Mouse (Mus musculus) retina, adult 2 months (tissue): ENCODE measurements around the gene Fth1.
"Not testable (repeated sequence)": the region's sequence is repeated elsewhere in the genome, so short reads cannot be mapped to it uniquely, and the experiment has no call there.

ENCODE experiments used
- DNase-seq: peaks from one replicate; pipeline ENCODE4 v3.0.0-alpha.2; 2012; ENCODE audit warnings: low read depth, low spot score

Gene Fth1

DNA sequence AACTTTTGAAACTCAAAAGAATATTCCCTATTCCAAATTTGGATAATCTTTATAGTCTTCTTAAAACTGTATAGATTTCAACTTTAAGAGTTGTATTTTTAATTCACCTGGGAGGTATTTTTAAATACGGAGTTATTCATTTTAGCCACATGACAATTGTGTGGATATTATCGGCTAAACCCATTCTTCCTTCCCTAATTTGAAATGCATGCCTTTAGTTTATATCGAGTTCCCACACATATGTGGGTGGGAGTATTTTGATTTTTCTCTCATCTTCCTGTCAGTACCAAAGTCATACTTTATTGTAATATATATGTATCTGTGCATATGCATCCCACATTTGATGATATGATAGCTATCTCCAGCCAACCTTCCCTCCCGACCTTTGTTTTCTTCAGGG, at the start of gene Fth1:
TSS of gene Fth1 (plus strand) at position 341 of the 400 bp plus-strand sequence.
- no peak for DNase-seq

DNA sequence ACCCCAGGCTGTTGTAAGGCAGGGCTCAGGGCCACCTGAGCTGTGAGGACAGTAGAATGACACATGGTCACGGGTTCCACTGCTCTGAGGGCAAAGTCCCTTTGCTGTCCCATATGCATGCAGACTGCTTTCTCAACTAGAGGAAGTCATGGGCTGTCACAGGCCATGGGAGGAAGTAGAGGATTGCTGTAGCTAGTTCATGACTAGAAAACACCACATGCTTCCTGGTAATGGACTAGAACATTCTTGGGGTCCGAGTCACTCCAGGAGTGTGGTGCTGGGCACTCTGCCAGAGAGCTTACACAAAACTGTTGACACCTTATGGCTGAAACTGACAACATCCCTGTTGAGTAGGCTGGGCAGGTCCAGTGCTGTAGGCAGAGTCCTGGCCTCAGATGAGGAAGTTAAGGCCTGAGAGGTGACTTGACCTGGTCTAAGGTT, 49.2 kb upstream of the Fth1 start:
- DNase-seq: not testable (repeated sequence)

- no peak for DNase-seq
These were observed 46.5 kb upstream of the Fth1 start for GRCm38 (mm10) chr19:9933908-9934307.

GRCm38 (mm10) chr19:9936579-9936978, 43.8 kb upstream of the Fth1 start:
- DNase-seq: no peak

DNA sequence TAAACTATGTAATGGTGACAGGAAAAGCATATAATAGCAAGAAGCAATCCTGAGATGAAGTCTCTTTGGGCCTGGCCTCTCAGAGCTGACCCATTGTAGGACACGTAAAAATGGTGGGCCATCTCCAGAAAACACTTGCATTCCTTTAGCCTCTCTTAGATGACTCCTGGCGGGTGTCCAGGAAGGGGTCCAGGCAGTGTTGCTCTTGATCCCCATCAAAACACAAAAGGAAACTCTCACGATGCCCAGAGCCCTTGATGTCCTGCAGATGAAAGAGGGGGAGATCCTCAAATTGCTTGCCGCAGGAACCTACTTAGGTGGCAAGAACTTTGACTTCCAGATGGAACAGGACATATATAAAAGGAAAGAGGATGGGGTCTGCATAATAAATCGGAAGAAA, 43.0 kb upstream of the Fth1 start:
- no peak for DNase-seq

DNA sequence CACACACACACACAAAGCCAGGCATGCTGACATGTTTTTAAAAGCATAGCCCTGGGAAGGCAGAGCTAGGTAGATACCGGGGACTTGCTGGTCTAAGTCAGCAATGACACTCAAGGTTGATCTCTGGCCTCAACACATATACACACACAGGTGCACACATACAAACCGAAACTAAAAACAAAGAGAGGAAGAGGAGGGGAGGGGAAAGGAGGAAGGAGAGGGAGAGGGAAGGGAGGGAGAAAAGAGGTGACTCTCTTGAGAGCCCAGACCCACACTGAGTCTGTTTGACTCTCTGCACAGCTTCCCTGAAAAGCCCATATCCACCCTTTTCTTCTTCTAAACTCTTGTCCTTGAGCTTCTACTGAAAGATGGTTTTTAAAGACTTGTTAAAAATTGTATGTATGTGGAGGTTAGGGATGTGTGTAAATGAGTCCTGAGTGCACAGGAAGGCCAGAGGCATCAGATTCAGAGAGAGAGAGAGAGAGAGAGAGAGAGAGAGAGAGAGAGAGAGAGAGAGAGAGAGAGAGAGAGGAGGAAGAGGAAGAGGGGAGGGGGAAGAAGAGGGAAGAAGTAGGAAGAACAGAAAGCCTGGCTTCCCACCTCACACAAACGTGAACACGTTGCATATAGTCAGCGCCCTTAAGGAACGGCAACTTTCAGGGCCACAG, 42.1 kb upstream of the Fth1 start:
- DNase-seq: no peak

DNA sequence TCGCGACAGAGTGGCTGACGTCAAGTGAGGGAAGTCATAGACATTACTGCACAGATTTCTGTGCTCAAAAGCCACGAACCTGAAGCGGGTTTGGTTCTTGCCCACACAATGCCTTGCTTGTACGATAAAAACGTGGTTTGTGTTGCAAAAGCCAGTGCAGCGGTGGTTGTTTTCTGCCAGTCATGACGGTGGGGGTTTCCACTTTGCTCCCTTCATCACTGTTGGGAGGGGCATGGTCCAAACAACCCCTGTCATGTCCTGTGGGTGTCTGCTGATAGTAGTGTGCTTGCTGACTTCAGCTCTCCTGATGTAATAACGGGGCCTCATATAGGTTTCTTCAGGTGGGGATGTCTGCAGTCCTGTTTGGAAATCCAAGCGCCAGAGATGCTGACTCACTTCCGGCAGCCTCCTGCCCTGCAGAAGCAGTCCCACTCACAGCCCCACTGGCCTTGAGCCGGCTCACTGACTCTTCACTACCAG, 41.5 kb upstream of the Fth1 start:
- DNase-seq: no peak

GRCm38 (mm10) chr19:9939841-9940240, 40.6 kb upstream of the Fth1 start:
- DNase-seq: no peak

DNA sequence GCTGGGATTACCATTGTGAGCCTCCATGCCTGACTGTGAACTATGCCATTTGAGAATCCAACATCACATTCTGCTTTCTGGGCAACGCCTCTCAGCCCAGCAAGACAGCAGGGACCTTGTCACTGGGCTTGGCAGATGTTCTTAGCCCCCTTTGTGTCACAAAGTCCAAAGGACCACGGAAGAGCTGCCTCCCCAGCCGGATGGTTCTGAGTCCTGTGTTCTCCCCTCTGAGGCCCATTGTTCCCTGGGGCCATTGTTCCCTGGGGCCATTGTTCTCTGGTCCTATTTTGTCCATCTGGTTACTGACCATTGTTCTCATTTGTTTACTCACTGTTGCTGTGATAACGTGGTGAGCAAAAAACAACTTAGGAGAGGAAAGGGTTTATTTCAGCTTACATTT, 39.5 kb upstream of the Fth1 start:
- no peak for DNase-seq

- DNase-seq: no peak
These were observed 38.6 kb upstream of the Fth1 start for GRCm38 (mm10) chr19:9941809-9942208.

- DNase-seq: no peak
These were observed 37.6 kb upstream of the Fth1 start for GRCm38 (mm10) chr19:9942539-9943533.

GRCm38 (mm10) chr19:9945800-9946564, 34.4 kb upstream of the Fth1 start:
- DNase-seq: no peak

DNA sequence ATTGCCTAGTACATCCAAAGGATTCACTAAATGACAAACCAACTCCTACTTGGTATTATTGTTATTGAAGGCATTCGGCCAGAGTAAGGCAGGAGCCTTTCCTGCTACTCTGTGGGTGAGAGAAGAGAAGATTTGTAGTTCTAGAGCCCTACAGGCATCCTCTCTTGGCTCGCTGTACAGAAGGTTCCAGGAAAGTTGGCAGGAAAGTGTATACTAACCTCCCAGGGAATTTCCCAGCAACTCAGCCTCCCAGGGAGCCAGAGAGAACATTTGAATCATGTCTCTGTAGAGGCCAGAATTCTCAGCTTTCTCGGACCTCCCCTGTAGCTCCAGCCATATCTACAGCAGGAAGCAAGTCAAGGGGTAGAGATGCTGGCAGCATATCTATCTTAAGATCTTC, 33.4 kb upstream of the Fth1 start:
- no peak for DNase-seq

- DNase-seq: no peak
These were observed 28.0 kb upstream of the Fth1 start for GRCm38 (mm10) chr19:9952390-9952789.

GRCm38 (mm10) chr19:9952912-9953311, 27.5 kb upstream of the Fth1 start:
- no peak for DNase-seq

GRCm38 (mm10) chr19:9954055-9954810, 26.2 kb upstream of the Fth1 start:
- no peak for DNase-seq

- DNase-seq: no peak
These were observed 25.6 kb upstream of the Fth1 start for GRCm38 (mm10) chr19:9954811-9955202.

DNA sequence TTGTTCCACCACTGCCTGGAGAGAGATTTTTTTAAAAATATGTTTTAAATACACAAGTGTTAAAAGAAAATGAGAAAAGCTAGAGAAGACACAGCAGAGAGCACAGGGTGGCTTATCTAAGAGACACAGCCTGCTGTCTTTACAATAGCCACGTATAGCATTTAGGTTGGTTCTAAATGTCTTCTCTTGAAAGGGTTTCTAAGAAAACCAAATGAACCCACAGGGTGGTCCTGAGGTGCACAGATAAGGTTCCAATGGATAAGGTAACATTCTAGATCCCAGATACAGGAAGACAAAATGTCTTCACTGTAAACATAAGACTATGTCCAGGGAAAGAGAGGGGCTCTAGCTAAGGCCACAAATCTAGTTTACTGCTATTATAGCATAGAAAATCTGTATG, 25.0 kb upstream of the Fth1 start:
- no peak for DNase-seq

GRCm38 (mm10) chr19:9956624-9957388, 23.6 kb upstream of the Fth1 start:
- DNase-seq: no peak

DNA sequence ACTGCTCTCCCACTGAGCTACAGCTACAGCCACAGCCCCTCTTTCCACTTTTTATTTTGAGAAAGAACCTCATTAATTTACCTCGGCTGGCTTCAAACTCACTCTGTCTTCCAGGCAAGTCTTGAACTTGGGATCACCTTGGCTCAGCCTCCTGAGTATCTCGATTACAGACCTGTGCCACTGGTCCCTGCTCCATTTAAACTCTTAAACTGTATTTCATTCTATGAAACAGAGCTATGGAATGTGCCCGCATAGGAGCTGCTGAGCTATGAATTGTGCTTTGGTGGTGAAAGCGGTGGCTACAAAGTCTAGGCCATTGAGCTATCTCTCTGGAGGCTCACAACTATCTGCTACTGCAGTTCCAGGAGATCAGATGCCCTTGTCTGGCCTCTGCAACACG, 22.4 kb upstream of the Fth1 start:
- DNase-seq: no peak
